Mouse (Mus musculus): ENCODE data around the gene Stxbp5.
A peak's percentile ranks its signal among the peaks of the same experiment; 100 is the strongest.

The Stxbp5 gene

GRCm38 (mm10) chr10:9754893-9755541 is 145.9 kb downstream of the Stxbp5 start:
- peak; percentile 47 for DNase-seq (ENCODE audit: low read depth)

GRCm38 (mm10) chr10:9733861-9734260 is 167.0 kb downstream of the Stxbp5 start:
- DNase-seq (ENCODE audit: low read depth): no peak

- DNase-seq (ENCODE audit: low read depth): no peak
Observed at GRCm38 (mm10) chr10:9732065-9732749, 168.7 kb downstream of the Stxbp5 start.

GRCm38 (mm10) chr10:9722519-9723303 is 178.2 kb downstream of the Stxbp5 start:
- no peak for DNase-seq (ENCODE audit: low read depth)

- no peak for DNase-seq (ENCODE audit: low read depth)
Observed at GRCm38 (mm10) chr10:9720027-9720426, 180.9 kb downstream of the Stxbp5 start.

- no peak for DNase-seq (ENCODE audit: low read depth)
Observed at GRCm38 (mm10) chr10:9718086-9718485, 182.8 kb downstream of the Stxbp5 start.

All from fibroblast of lung, adult 2 months (primary cell).